Mouse (Mus musculus): ENCODE measurements around the gene Cryz. TPM values are rescaled to one million over a fixed set of nuclear protein-coding genes. Genes with fewer than 3 reads are reported as not detected.

Gene Cryz
- polyA plus RNA-seq, 1 experiment from 2014 or later, result 16.8 TPM

DNA sequence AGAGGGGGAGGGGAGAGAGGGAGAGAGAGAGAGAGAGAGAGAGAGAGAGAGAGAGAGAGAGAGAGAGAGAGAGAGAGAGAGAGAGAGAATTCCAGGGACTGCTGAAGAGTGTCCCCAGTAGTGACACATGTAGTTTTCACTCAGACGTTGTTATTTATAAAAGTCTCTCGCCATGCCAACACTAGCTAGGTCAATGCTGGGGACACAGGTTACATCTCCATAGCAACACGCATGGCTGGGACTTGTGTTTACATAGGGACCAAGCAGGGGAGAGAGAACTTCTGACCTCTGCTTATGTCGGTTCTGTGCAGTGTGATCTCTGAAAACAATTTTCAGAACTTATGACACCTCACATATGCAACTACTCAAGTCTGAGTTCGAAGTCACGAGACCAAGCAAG lies 57.8 kb downstream of the Cryz start:
- H3K4me1 ChIP-seq, result 0 out of 2 replicates have a peak, but pooled peaks cover 6% of the 10 kb centered on the region
- ATAC-seq (ENCODE audit: low FRiP score), result no peak
- H3K9ac ChIP-seq, result no peak overlapping the region
- no peaks in the 10 kb centered on the region for H3K36me3 ChIP-seq (replicated peaks)
- no peak overlapping the region for H3K27ac ChIP-seq
- 76% methylated on average over 6 of the region's 6 CpGs for WGBS
- no peaks in the 10 kb centered on the region for H3K9me3 ChIP-seq
- no peak overlapping the region for H3K4me3 ChIP-seq (replicated peaks)
- H3K27me3 ChIP-seq, result peaks cover 7% of the 10 kb centered on the region; the same call in 1 of the 2 replicates
- no peak overlapping the region for H3K4me2 ChIP-seq

DNA sequence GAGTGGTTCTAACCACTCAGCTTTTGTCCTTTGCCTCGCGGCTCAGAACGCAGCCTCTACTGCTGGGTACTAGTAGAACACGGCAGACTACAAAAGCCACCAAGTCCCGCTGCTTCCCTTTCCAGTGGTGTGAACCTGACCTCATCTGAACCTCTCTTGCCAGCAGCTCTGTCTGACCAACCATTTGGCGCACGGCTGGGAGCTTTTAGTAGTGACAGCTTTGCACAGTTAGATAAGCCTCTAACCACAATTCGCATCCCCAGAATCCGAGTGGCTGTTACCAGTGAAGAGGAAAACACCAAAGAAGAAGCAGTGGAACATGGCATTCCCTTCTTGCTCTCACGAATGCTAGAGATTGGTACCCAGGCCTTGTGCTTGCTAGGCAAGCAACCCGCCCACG lies 58.4 kb downstream of the Cryz start:
- Histone ChIP-seq H3K9me3 (no peaks in the 10 kb centered on the region), H3K4me3 (replicated peaks) (no peak overlapping the region), H3K27me3 (peaks cover 7% of the 10 kb centered on the region; the same call in 1 of the 2 replicates), H3K4me2 (no peak overlapping the region), H3K4me1 (0 out of 2 replicates have a peak, but pooled peaks cover under 1% of the 10 kb centered on the region), H3K27ac (no peak overlapping the region), H3K36me3 (replicated peaks) (no peaks in the 10 kb centered on the region), H3K9ac (no peak overlapping the region)
- no peak for ATAC-seq (ENCODE audit: low FRiP score)
- WGBS, result 84% methylated on average over 12 of the region's 12 CpGs

DNA sequence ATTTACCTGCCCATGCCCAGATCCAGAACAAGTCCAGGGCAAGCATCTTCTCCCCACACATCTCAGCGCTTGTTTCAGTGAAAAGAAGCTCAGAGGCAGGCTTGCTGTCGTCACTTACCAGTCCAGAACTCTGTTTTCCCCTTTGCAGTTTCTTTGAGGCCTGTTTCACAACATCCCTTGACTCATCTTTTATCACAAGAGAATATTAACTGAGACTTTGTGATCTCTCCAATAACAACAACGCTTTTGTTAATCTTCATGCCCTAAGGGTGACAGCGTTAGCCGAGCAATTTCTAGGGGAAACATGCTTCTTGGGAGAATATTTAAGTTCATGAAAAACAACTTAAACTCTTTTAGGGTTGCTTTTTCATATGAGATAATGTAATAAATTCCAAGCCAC lies 59.2 kb downstream of the Cryz start:
- no peak overlapping the region for H3K27ac ChIP-seq
- H3K4me1 ChIP-seq, result no peaks in the 10 kb centered on the region
- no peaks in the 10 kb centered on the region for H3K36me3 ChIP-seq (replicated peaks)
- no peak overlapping the region for H3K9ac ChIP-seq
- H3K4me3 ChIP-seq (replicated peaks), result no peak overlapping the region
- no peak for ATAC-seq (ENCODE audit: low FRiP score)
- 93% methylated on average over 5 of the region's 5 CpGs for WGBS
- H3K27me3 ChIP-seq, result peaks cover 7% of the 10 kb centered on the region; the same call in 1 of the 2 replicates
- no peak overlapping the region for H3K4me2 ChIP-seq
- no peaks in the 10 kb centered on the region for H3K9me3 ChIP-seq

DNA sequence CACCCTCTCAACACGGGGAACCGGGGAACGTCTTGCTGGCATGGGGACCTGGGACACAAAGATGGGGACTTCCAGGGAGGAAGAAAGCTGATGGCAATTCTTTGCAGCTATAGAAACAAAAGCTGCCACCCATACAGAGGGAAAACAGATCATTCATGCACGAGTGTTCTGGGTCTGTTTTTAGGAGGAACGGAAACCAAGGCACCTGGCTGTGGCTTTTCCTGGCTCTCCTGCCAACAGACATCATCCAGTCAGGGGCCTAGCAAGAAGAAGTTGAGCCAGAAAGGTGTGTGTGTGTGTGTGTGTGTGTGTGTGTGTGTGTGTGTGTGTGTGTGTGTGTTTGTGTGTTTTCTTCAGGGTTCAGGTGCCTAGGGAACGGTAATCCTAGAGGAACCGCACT lies 67.0 kb downstream of the Cryz start, which contains the start of gene Erich3:
Gene Erich3 (plus strand): TSS at position 315 of the 400 bp plus-strand sequence.
- H3K4me2 ChIP-seq, result peak within 1 kb of the TSS; percentile 73
- H3K27me3 ChIP-seq, result peaks cover 28% of the 10 kb centered on the region
- H3K36me3 ChIP-seq (replicated peaks), result no peaks in the 10 kb centered on the region
- H3K9ac ChIP-seq, result peak within 1 kb of the TSS; percentile 60
- peak within 1 kb of the TSS; percentile 76 for H3K27ac ChIP-seq
- peak within 1 kb of the TSS; percentile 44 for H3K4me3 ChIP-seq (replicated peaks)
- peaks cover 17% of the 10 kb centered on the region for H3K4me1 ChIP-seq
- ATAC-seq (ENCODE audit: low FRiP score), result no peak
- H3K9me3 ChIP-seq, result no peaks in the 10 kb centered on the region
- 19% methylated on average over 7 of the region's 7 CpGs for WGBS

DNA sequence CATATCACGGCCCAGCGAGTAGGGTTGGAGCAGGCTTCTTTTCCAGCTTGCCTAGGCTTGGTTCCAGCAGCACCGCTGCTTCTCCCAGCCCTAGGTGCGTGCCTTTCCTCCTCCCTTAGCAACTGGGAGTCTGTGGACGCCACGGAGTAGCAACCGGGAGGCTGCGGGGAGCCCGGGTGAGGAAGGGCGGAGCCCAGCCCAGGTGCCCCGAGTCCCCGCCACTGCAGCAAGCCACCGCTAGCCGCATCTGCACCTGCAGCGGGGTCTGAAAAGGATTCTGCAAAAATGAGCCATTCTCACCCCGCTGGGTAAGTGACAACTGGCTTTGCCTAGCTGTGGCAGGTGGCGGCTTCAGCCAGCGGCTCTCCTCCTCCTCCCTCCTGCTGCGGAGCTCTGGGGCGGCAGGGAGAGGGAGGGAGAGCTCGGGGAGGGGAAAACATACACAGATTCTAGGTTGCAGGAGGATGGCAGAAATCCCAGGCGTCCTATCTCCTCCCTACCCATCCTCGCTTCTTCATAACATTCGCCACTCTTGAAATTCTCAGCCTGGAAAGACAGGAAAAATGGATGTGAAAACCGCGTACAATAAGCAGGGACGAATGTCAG lies 67.6 kb downstream of the Cryz start:
- peak overlapping the region; percentile 76 for H3K27ac ChIP-seq
- peak; percentile 90 for ATAC-seq (ENCODE audit: low FRiP score)
- peak overlapping the region; percentile 60 for H3K9ac ChIP-seq
- no peaks in the 10 kb centered on the region for H3K36me3 ChIP-seq (replicated peaks)
- H3K4me3 ChIP-seq (replicated peaks), result peak overlapping the region; percentile 44
- 3% methylated on average over 20 of the region's 27 CpGs for WGBS
- H3K4me2 ChIP-seq, result peak overlapping the region; percentile 73
- H3K9me3 ChIP-seq, result no peaks in the 10 kb centered on the region
- peaks cover 17% of the 10 kb centered on the region for H3K4me1 ChIP-seq
- peaks cover 28% of the 10 kb centered on the region for H3K27me3 ChIP-seq

DNA sequence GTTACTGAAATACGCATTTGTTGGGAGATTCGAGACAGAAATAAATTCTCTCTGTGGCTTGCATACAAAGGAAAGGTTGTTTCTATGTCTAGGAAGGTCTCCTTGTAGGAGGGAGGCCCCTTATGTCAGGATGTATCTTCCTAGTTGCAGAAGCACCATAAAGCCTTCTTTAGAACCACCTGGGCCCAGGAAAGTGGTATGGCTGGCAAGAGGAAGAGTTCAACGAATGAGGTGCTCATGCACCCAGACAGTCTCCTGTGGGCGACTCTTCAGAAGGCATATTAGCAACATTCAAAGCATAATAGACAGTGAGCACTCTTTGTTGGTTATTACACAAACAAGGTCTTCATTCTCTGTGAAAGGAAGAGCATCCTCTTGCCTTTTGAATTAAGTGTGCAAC lies 68.1 kb downstream of the Cryz start:
- Histone ChIP-seq H3K9ac (peak overlapping the region; percentile 60; the same call in 1 of the 2 replicates), H3K4me1 (peaks cover 17% of the 10 kb centered on the region), H3K27me3 (peaks cover 28% of the 10 kb centered on the region), H3K36me3 (replicated peaks) (no peaks in the 10 kb centered on the region), H3K4me3 (replicated peaks) (peak overlapping the region; percentile 44), H3K4me2 (peak overlapping the region; percentile 73), H3K9me3 (no peaks in the 10 kb centered on the region), H3K27ac (no peak overlapping the region)
- ATAC-seq (ENCODE audit: low FRiP score), result no peak
- WGBS, result 38% methylated on average over 4 of the region's 4 CpGs

DNA sequence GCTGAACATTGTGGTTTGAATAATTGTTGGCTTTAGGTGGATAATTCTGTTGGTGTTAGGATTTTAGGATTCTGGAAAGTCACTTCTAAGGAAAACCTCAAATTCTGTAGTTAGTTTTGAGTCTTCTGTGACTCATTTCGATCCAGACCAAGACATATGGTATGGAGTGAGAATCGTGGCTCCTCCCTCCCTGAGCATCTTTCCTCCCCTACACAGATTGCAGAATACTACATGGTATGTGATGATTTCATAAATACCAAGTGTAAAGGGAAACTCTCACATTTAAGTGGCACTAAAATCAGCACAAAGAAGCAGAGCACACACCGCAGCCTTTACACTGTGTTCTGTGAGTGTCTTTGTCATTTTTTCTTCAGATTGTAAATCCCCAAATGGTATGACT lies 72.0 kb downstream of the Cryz start:
- 93% methylated on average over 3 of the region's 3 CpGs for WGBS
- H3K4me2 ChIP-seq, result no peak overlapping the region
- H3K9ac ChIP-seq, result no peak overlapping the region
- H3K4me1 ChIP-seq, result peaks cover 17% of the 10 kb centered on the region
- no peak overlapping the region for H3K27ac ChIP-seq
- ATAC-seq (ENCODE audit: low FRiP score), result no peak
- peaks cover 12% of the 10 kb centered on the region; the same call in 1 of the 2 replicates for H3K27me3 ChIP-seq
- H3K4me3 ChIP-seq (replicated peaks), result no peak overlapping the region
- no peaks in the 10 kb centered on the region for H3K9me3 ChIP-seq
- H3K36me3 ChIP-seq (replicated peaks), result no peaks in the 10 kb centered on the region

DNA sequence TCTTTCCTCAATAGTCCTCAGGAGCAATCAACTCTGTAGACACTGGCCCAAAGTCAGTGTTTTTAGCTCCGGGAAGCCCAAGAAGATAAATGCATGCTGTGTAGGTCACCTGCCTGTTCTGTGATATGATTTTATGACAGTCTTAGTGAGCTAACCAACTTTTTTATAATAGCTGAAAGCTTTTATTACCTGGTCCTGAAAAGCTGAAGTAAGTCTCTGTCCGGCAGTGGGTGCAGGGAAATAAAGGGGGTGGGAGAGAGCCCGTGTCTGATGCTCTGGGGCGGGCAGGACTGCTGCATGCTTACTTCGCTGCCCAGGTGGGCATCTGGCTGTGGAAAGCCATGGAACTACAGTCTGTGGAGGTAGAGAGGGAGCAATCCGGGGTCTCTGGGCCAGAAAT lies 74.1 kb downstream of the Cryz start:
- 89% methylated on average over 6 of the region's 6 CpGs for whole genome bisulfite sequencing
- Histone ChIP-seq H3K9ac (no peak overlapping the region), H3K4me3 (replicated peaks) (no peak overlapping the region), H3K27ac (no peak overlapping the region), H3K36me3 (replicated peaks) (no peaks in the 10 kb centered on the region), H3K9me3 (no peaks in the 10 kb centered on the region), H3K4me2 (no peak overlapping the region), H3K27me3 (0 out of 2 replicates have a peak, but pooled peaks cover 3% of the 10 kb centered on the region), H3K4me1 (peaks cover 5% of the 10 kb centered on the region)
- no peak for ATAC-seq (ENCODE audit: low FRiP score)

DNA sequence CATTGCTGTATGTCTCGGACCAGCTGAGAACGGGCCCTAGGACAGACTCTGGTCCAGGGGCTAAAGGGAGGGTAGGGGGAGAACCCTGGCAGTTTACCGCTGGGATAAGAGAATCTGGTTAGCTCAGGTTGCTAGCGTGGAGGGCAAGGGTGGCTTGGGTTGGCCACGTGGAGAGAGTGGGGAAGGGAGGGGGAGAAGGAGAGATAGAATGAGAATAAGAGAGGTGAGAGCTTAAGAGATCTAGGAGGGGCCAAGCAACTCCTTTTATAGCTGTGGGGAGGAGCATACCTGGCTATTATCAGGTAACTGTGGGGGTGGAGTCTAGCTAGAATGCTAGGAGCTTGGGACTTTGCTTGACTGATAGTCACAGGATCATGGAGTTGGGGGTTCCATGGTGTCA lies 74.5 kb downstream of the Cryz start:
- H3K4me1 ChIP-seq, result peaks cover 5% of the 10 kb centered on the region
- no peak overlapping the region for H3K4me3 ChIP-seq (replicated peaks)
- H3K36me3 ChIP-seq (replicated peaks), result no peaks in the 10 kb centered on the region
- no peak overlapping the region for H3K9ac ChIP-seq
- ATAC-seq (ENCODE audit: low FRiP score), result no peak
- 74% methylated on average over 5 of the region's 5 CpGs for WGBS
- H3K9me3 ChIP-seq, result no peaks in the 10 kb centered on the region
- no peak overlapping the region for H3K27ac ChIP-seq
- no peaks in the 10 kb centered on the region for H3K27me3 ChIP-seq
- no peak overlapping the region for H3K4me2 ChIP-seq

Other genes starting within 250 kb of the Cryz start
- 14.7 and 18.9 TPM in 2 replicates for gene Tyw3, start 393 bp downstream of the Cryz start, polyA plus RNA-seq (2016; fragmentation: Nextera tagmentation; extraction: Ambion mirVana)
- gene Erich3, start 67.1 kb downstream of the Cryz start, polyA plus RNA-seq (2016; fragmentation: Nextera tagmentation; extraction: Ambion mirVana), result 0.58 and 0.68 TPM in 2 replicates